In genomic region chr1:120115671-120116081, GRCm38 (mm10) we compare ENCODE assay signal across 9 mouse cellular contexts. TPM values are rescaled to one million over a fixed set of nuclear protein-coding genes. Genes with fewer than 3 reads are reported as not detected.
DNase-seq lines count a peak whose midpoint lies in the region; ATAC-seq and TF ChIP-seq lines count a peak whose summit lies in the region.
"Had no signal": no experiment of that assay in that cellular context is flagged by ENCODE, and none has a peak within 500 bp of the region (broad histone marks: within the 10 kb centered on the region; RNA-seq: fewer than 3 reads in every experiment).

No protein-coding gene starts in this region.

- DNase-seq in kidney, adult 11 months: peak; percentile 81
- peak; percentile 89 for DNase-seq in cerebellum, postnatal 14 days
- DNase-seq in gastrocnemius, postnatal 36 days: peak; percentile 29 to 53
- peak; percentile 43 for DNase-seq in kidney, postnatal 10 days
- no peak for DNase-seq in liver, postnatal 0 days
- peak; percentile 68 for DNase-seq in testis, postnatal 10 days (ENCODE audit: low spot score)
- DNase-seq in spleen, postnatal 10 days (ENCODE audit: low spot score in 2 of 2): no peak

- no peak overlapping the region for H3K27ac ChIP-seq in kidney, embryonic 14.5 days (ENCODE audit: low read depth, low read length)
- peak overlapping the region; percentile 75 for H3K27ac ChIP-seq in liver, postnatal 0 days (ENCODE audit: low read depth)
- H3K27ac ChIP-seq: embryonic facial prominence, embryonic 12.5 days had no signal

- H3K4me3 ChIP-seq in kidney, embryonic 14.5 days (ENCODE audit: low read length): no peak overlapping the region
- no peak overlapping the region for H3K4me3 ChIP-seq in liver, postnatal 0 days (ENCODE audit: low read depth, low read length)
- H3K4me3 ChIP-seq: embryonic facial prominence, embryonic 12.5 days had no signal

- H3K27me3 ChIP-seq in kidney, embryonic 14.5 days (ENCODE audit: control insufficient read depth, insufficient read depth, low read length): no peaks in the 10 kb centered on the region
- H3K27me3 ChIP-seq in liver, postnatal 0 days (ENCODE audit: insufficient read depth, low read length): no peaks in the 10 kb centered on the region
- H3K27me3 ChIP-seq: embryonic facial prominence, embryonic 12.5 days had no signal

- peaks cover 10% of the 10 kb centered on the region for H3K9me3 ChIP-seq in kidney, embryonic 14.5 days (ENCODE audit: control insufficient read depth, low read length)
- no peaks in the 10 kb centered on the region for H3K9me3 ChIP-seq in liver, postnatal 0 days (ENCODE audit: low read length)

- no peak overlapping the region for H3K9ac ChIP-seq in kidney, embryonic 14.5 days (ENCODE audit: low read depth, low read length)
- H3K9ac ChIP-seq in liver, postnatal 0 days (replicated peaks): no peak overlapping the region
- H3K9ac ChIP-seq: embryonic facial prominence, embryonic 12.5 days had no signal

- 90% methylated on average over 9 of the region's 9 CpGs for WGBS in kidney, embryonic 14.5 days
- WGBS in liver, postnatal 0 days (ENCODE audit: insufficient replicate concordance): 78% methylated on average over 9 of the region's 9 CpGs

- intact Hi-C loops in gastrocnemius, postnatal 36 days (cut with DNase I): no loop called here

- ATAC-seq in kidney, embryonic 14.5 days (ENCODE audit: low FRiP score, low TSS enrichment): no peak
- peak; percentile 13; the same call in 1 of the 2 replicates for ATAC-seq in liver, postnatal 0 days

- no peak for TF ChIP-seq EP300 in liver, postnatal 0 days (IDR thresholded peaks at IDR 0.05; ENCODE audit: low read depth)

- H3K36me3 ChIP-seq in kidney, embryonic 14.5 days (ENCODE audit: control insufficient read depth, insufficient read depth, low read length): peaks cover 40% of the 10 kb centered on the region
- H3K36me3 ChIP-seq in liver, postnatal 0 days (replicated peaks; ENCODE audit: insufficient read depth, low read length): peaks cover 61% of the 10 kb centered on the region

- no peak overlapping the region for H3K4me2 ChIP-seq in kidney, embryonic 14.5 days (replicated peaks; ENCODE audit: low read depth, low read length)
- no peak overlapping the region for H3K4me2 ChIP-seq in liver, postnatal 0 days (ENCODE audit: low read depth, low read length)
- H3K4me2 ChIP-seq: embryonic facial prominence, embryonic 12.5 days had no signal

- TF ChIP-seq CTCF in liver, postnatal 0 days (IDR thresholded peaks at IDR 0.05; ENCODE audit: low read depth): no peak

- peaks cover 12% of the 10 kb centered on the region for H3K4me1 ChIP-seq in kidney, embryonic 14.5 days (ENCODE audit: control insufficient read depth, insufficient read depth, low read length)
- peaks cover 9% of the 10 kb centered on the region; the same call in 1 of the 2 replicates for H3K4me1 ChIP-seq in liver, postnatal 0 days (ENCODE audit: insufficient read depth)

RNA-seq across cellular contexts. Expression of gene Dbi, which starts 5.2 kb away (rescaled TPM):
- polyA plus RNA-seq in kidney, embryonic 14.5 days (2014; fragmentation: Nextera tagmentation; extraction: Ambion mirVana): 571 and 767 TPM in 2 replicates
- 100 to 1,000 TPM; 143 to 145 TPM for total RNA-seq in gastrocnemius, postnatal 36 days (2021)
- polyA plus RNA-seq in liver, postnatal 0 days (2015; fragmentation: Nextera tagmentation; extraction: Ambion mirVana): 2,261 and 2,342 TPM in 2 replicates

RNA-seq across cellular contexts. Expression of gene 3110009E18Rik, which starts 5.3 kb away (rescaled TPM):
- 22.2 and 31.9 TPM in 2 replicates for polyA plus RNA-seq in kidney, embryonic 14.5 days (2014; fragmentation: Nextera tagmentation; extraction: Ambion mirVana)
- total RNA-seq in gastrocnemius, postnatal 36 days (2021): 1 to 10 TPM; 3.2 to 4.8 TPM
- 5.1 and 5.5 TPM in 2 replicates for polyA plus RNA-seq in liver, postnatal 0 days (2015; fragmentation: Nextera tagmentation; extraction: Ambion mirVana)

RNA-seq across cellular contexts. Expression of gene Tmem37, which starts 41.8 kb away (rescaled TPM):
- polyA plus RNA-seq in kidney, embryonic 14.5 days (2014; fragmentation: Nextera tagmentation; extraction: Ambion mirVana): 40.5 and 44.1 TPM in 2 replicates
- 10 to 100 TPM in 1 of 2 experiments, 1 to 10 TPM in 1; 8.5 to 13.7 TPM for total RNA-seq in gastrocnemius, postnatal 36 days (2021)
- polyA plus RNA-seq in liver, postnatal 0 days (2015; fragmentation: Nextera tagmentation; extraction: Ambion mirVana): 194 and 201 TPM in 2 replicates

Comparison
In these comparisons a context has a peak if more than half of its experiments do, and no peak if none do; other contexts are left out.
1. DNase-seq: peak in kidney, adult 11 months (single experiment), cerebellum, postnatal 14 days (2 of 2), gastrocnemius, postnatal 36 days (2 of 2), kidney, postnatal 10 days (single experiment) and testis, postnatal 10 days (single experiment); none in liver, postnatal 0 days (single experiment) and spleen, postnatal 10 days (0 of 2).